Mouse (Mus musculus) midbrain, postnatal 0 days (tissue): ENCODE data around the gene Lingo3. TPM values are rescaled to one million over a fixed set of nuclear protein-coding genes. Genes with fewer than 3 reads are reported as not detected.

Experiments
- ATAC-seq: fragments of 200-750 bp; cut with Nextera tagmentation; 2 replicates; pipeline ENCODE4 v1.8.0; 2017; ENCODE audit warnings: moderate number of reproducible peaks, mild to moderate bottlenecking, moderate TSS enrichment, moderate library complexity; ENCODE audit not compliant: low FRiP score
- DNase-seq: peaks from one replicate; pipeline ENCODE4 v3.0.0-alpha.2; 2015; ENCODE audit warnings: low spot score
- H3K27ac ChIP-seq: fragments of 300-500 bp; sonication (generic); 2 replicates; pipeline ENCODE4 v1.5.1; 2014; ENCODE audit warnings: low read depth, mild to moderate bottlenecking, low read length, mixed read lengths
- H3K27me3 ChIP-seq: fragments of 300-500 bp; sonication (generic); 2 replicates; pipeline ENCODE4 v1.6.1; 2014; ENCODE audit warnings: low read length, control low read depth, mixed read lengths; ENCODE audit not compliant: insufficient read depth
- H3K36me3 ChIP-seq: fragments of 300-500 bp; sonication (generic); 2 replicates; pipeline ENCODE4 v1.6.1; 2014; ENCODE audit warnings: low read length, control low read depth, mixed read lengths; ENCODE audit not compliant: insufficient read depth
- H3K4me1 ChIP-seq: fragments of 300-500 bp; sonication (generic); 2 replicates; pipeline ENCODE4 v1.6.1; 2014; ENCODE audit warnings: mild to moderate bottlenecking, control low read depth, antibody characterized with exemption, low read length, mixed read lengths; ENCODE audit not compliant: insufficient read depth
- H3K4me2 ChIP-seq: fragments of 300-500 bp; sonication (generic); 2 replicates; pipeline ENCODE4 v1.6.1; 2014; ENCODE audit warnings: low read depth, mild to moderate bottlenecking, low read length, mixed read lengths; ENCODE audit not compliant: poor library complexity, severe bottlenecking
- H3K4me3 ChIP-seq: fragments of 300-500 bp; sonication (generic); 2 replicates; pipeline ENCODE4 v1.5.1; 2014; ENCODE audit warnings: low read depth, mild to moderate bottlenecking, low read length, moderate library complexity
- H3K9ac ChIP-seq: fragments of 300-500 bp; sonication (generic); replicated peaks from 2 replicates; pipeline ENCODE4 v1.6.1; 2014; ENCODE audit warnings: mild to moderate bottlenecking, low read length, moderate library complexity, mixed read lengths; ENCODE audit not compliant: poor library complexity, severe bottlenecking
- H3K9me3 ChIP-seq: fragments of 300-500 bp; sonication (generic); 2 replicates; pipeline ENCODE4 v1.6.1; 2016; ENCODE audit warnings: low read length, control low read depth
- CTCF ChIP-seq: IDR thresholded peaks from 2 replicates; pipeline ENCODE4 v1.5.1; 2016; ENCODE audit warnings: antibody characterized with exemption, mild to moderate bottlenecking
- WGBS: fragments of 180-500 bp; shearing (Covaris S2); extraction: QIAGEN DNeasy Blood & Tissue Kit; methylation state at CpG from one replicate; pipeline ENCODE4 v1.1.7; 2014; 5-methylcytosine and 5-hydroxymethylcytosine counted together
- polyA plus RNA-seq: library from polyadenylated mRNA; unstranded; fragments of >200 nt; fragmentation: Nextera tagmentation; extraction: Ambion mirVana; gene quantifications from 2 replicates; pipeline ENCODE4 v1.2.1, GENCODE M21; 2015
- total RNA-seq: library from RNA; depleted of rRNA; stranded (reverse); fragments of >200 nt; gene quantifications from 2 replicates; pipeline ENCODE4 v1.2.3, GENCODE M21; 2014

The Lingo3 gene
- total and polyA plus RNA-seq, 2 experiments from 2014 or later, result 24.4 to 61.0 TPM

GRCm38 (mm10) chr10:80858350-80858935 is 14.6 kb upstream of the Lingo3 start:
- Histone ChIP-seq H3K4me1 (peaks cover 19% of the 10 kb centered on the region), H3K4me3 (no peak overlapping the region), H3K36me3 (peaks cover 21% of the 10 kb centered on the region), H3K9ac (no peak overlapping the region), H3K27me3 (no peaks in the 10 kb centered on the region), H3K9me3 (no peaks in the 10 kb centered on the region), H3K4me2 (no peak overlapping the region), H3K27ac (no peak overlapping the region)
- no peak for TF ChIP-seq CTCF
- DNase-seq (no peak), ATAC-seq (no peak)
- WGBS, result 87% methylated on average over 7 of the region's 7 CpGs

GRCm38 (mm10) chr10:80857848-80858247 is 14.0 kb upstream of the Lingo3 start:
- 70% methylated on average over 3 of the region's 3 CpGs for WGBS
- Histone ChIP-seq H3K9ac (no peak overlapping the region), H3K27ac (peak overlapping the region; percentile 51; the same call in 1 of the 2 replicates), H3K4me3 (no peak overlapping the region), H3K4me1 (peaks cover 19% of the 10 kb centered on the region), H3K9me3 (no peaks in the 10 kb centered on the region), H3K4me2 (no peak overlapping the region), H3K36me3 (peaks cover 21% of the 10 kb centered on the region), H3K27me3 (no peaks in the 10 kb centered on the region)
- ATAC-seq (no peak), DNase-seq (no peak)
- no peak for TF ChIP-seq CTCF

DNA sequence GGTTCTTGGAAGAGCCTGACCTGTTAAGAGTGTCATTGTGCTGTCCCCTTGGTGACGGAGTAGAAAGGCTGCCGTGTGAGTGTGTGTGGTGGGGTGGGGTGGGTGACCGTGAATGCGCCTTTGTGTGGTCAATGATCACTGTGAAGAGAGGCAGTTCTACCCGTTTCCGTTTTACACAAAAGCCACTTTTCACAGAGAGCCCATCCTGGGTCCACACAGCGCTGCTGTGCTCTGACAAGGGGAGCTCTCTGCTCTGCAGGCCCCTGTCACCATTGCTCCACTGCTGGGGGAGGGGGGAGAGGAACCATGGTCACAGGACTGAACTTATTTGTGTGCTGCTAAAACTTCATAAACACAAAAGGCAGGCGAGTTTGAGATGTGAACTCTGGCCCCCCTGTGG is 13.5 kb upstream of the Lingo3 start:
- H3K36me3 ChIP-seq, result peaks cover 19% of the 10 kb centered on the region
- H3K9me3 ChIP-seq, result no peaks in the 10 kb centered on the region
- ATAC-seq (no peak), DNase-seq (peak; percentile 53)
- H3K4me3 ChIP-seq, result no peak overlapping the region
- H3K27me3 ChIP-seq, result no peaks in the 10 kb centered on the region
- 37% methylated on average over 8 of the region's 8 CpGs for WGBS
- no peak overlapping the region; the same call in 1 of the 2 replicates for H3K4me2 ChIP-seq
- no peak overlapping the region for H3K9ac ChIP-seq
- no peak for TF ChIP-seq CTCF
- peaks cover 19% of the 10 kb centered on the region for H3K4me1 ChIP-seq
- no peak overlapping the region for H3K27ac ChIP-seq

DNA sequence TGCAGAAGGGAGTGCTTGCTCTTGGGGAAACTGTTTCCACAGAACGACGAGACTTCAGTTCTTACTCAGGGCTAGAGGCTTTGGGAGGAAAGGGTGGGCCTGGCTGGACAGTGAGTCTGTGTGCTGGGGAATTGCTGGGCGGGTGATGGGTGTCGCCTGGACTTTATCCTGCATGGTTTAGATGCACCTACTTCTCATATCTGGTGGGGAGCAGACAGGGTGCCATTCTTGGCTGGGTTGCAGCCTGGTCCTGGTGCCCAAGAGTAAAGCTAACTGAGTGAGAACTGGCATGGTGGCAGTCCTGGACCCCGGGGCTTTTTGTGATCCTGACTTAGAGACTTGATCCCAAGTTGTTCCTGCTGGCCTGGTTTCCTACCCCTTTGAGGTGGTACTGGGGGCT is 13.1 kb upstream of the Lingo3 start:
- TF ChIP-seq CTCF, result no peak
- H3K27me3 ChIP-seq, result no peaks in the 10 kb centered on the region
- no peak overlapping the region; the same call in 1 of the 2 replicates for H3K9ac ChIP-seq
- peaks cover 19% of the 10 kb centered on the region for H3K4me1 ChIP-seq
- 81% methylated on average over 5 of the region's 5 CpGs for WGBS
- ATAC-seq (no peak), DNase-seq (no peak)
- H3K36me3 ChIP-seq, result peaks cover 19% of the 10 kb centered on the region
- H3K27ac ChIP-seq, result peak overlapping the region; percentile 43
- H3K9me3 ChIP-seq, result no peaks in the 10 kb centered on the region
- peak overlapping the region; percentile 95; the same call in 1 of the 2 replicates for H3K4me2 ChIP-seq
- H3K4me3 ChIP-seq, result no peak overlapping the region

DNA sequence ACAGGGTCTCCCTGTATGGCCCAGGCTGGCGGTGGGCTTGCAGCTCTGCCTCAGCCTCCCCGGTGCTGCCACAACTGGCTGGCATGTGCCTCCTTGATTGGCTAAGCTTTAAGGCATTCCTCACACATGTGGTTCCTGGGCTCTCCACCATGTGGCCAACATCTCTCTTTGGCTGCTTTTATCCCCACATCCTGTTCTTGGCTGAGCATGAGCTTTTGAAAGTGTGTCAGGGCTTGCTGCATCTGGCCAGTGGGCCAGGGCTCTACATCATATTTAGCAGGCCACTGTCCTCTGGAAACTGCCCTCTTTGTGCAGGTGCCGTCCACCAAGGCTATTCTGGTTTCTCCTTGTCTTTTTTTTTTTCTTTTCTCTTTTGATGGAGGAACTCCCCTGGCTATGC is 12.4 kb upstream of the Lingo3 start:
- Histone ChIP-seq H3K4me3 (peak overlapping the region; percentile 81), H3K9me3 (no peaks in the 10 kb centered on the region), H3K4me2 (peak overlapping the region; percentile 95), H3K9ac (peak overlapping the region; percentile 83), H3K36me3 (peaks cover 18% of the 10 kb centered on the region), H3K4me1 (peaks cover 19% of the 10 kb centered on the region), H3K27ac (peak overlapping the region; percentile 43; the same call in 1 of the 2 replicates), H3K27me3 (no peaks in the 10 kb centered on the region)
- peak; percentile 55 for DNase-seq
- peak; percentile 45 for TF ChIP-seq CTCF
- 65% methylated on average over 3 of the region's 3 CpGs for WGBS
- ATAC-seq, result peak; percentile 28; the same call in 1 of the 2 replicates

DNA sequence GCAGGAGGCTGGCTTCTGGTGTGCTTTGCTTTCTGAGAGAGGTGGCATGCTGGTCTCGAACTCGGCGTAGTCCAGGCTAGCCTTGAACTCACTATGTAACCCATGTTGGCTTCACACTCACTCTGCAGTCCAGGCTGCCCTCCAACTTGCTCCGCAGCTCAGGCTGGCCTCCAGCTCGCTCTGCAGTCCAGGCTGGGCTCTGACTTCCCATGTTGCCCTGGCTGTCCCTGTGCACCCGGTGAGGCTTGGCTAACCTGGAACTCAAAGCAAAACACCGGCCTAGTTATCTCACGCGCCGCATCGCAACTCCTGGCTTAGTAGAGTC is 11.9 kb upstream of the Lingo3 start:
- WGBS, result 18% methylated on average over 11 of the region's 11 CpGs

More for the DNA sequence above, 11.9 kb upstream of the Lingo3 start:
- Histone ChIP-seq H3K36me3 (peaks cover 20% of the 10 kb centered on the region), H3K4me2 (peak overlapping the region; percentile 95), H3K4me1 (peaks cover 19% of the 10 kb centered on the region), H3K4me3 (peak overlapping the region; percentile 81), H3K27ac (0 out of 2 replicates have a peak overlapping the region, but pooled peaks have one; percentile 87), H3K9me3 (no peaks in the 10 kb centered on the region), H3K27me3 (no peaks in the 10 kb centered on the region), H3K9ac (peak overlapping the region; percentile 83)
- ATAC-seq, result no peak
- DNase-seq, result no peak
- no peak for TF ChIP-seq CTCF
